Mouse (Mus musculus) neutrophil, adult 5-6 weeks (primary cell): ENCODE data around the gene Gnaz. TPM values are rescaled to one million over a fixed set of nuclear protein-coding genes. Genes with fewer than 3 reads are reported as not detected.
A peak's percentile ranks its signal among the peaks of the same experiment; 100 is the strongest.
"Not testable (repeated sequence)": the region's sequence is repeated elsewhere in the genome, so short reads cannot be mapped to it uniquely, and the experiment has no call there.

Experiments used
- ATAC-seq: fragments of 151-379, 151-347 bp; 2 replicates; pipeline ENCODE4 v1.8.0; 2017; ENCODE audit warnings: mild to moderate bottlenecking, moderate TSS enrichment; ENCODE audit not compliant: insufficient number of reproducible peaks, poor library complexity, low FRiP score, severe bottlenecking; ENCODE audit errors: extremely low read depth
- total RNA-seq: library from RNA; stranded (forward); fragments of 200-1000 nt; gene quantifications from 2 replicates; pipeline ENCODE4 v1.2.3, GENCODE M21; 2017

The Gnaz gene
- total RNA-seq, 1 experiment from 2014 or later, result 1.4 TPM

GRCm38 (mm10) chr10:75015465-75015864 is 48.5 kb downstream of the Gnaz start:
- ATAC-seq, result no peak

- no peak for ATAC-seq
Measured at GRCm38 (mm10) chr10:75016481-75016880, 49.5 kb downstream of the Gnaz start.

- no peak for ATAC-seq
Measured at GRCm38 (mm10) chr10:75020271-75020670, 53.3 kb downstream of the Gnaz start.

- no peak for ATAC-seq
Measured at GRCm38 (mm10) chr10:75021138-75021537, 54.2 kb downstream of the Gnaz start.

GRCm38 (mm10) chr10:75026491-75026890 is 59.5 kb downstream of the Gnaz start:
- ATAC-seq, result no peak

- ATAC-seq, result no peak
Measured at GRCm38 (mm10) chr10:75028743-75029142, 61.8 kb downstream of the Gnaz start.

GRCm38 (mm10) chr10:75029677-75030076 is 62.7 kb downstream of the Gnaz start:
- ATAC-seq, result no peak

- no peak for ATAC-seq
Measured at GRCm38 (mm10) chr10:75030234-75030633, 63.3 kb downstream of the Gnaz start.

GRCm38 (mm10) chr10:75031345-75032114 is 64.6 kb downstream of the Gnaz start:
- no peak for ATAC-seq

- no peak for ATAC-seq
Measured at GRCm38 (mm10) chr10:75032395-75032794, 65.4 kb downstream of the Gnaz start, which contains the start of gene Rsph14. Gene Rsph14 (minus strand): TSS chr10:75032586.

- ATAC-seq, result peak; percentile 88
Measured at GRCm38 (mm10) chr10:75036883-75037379, 70.0 kb downstream of the Gnaz start, which contains the start of gene Rab36. Gene Rab36 (plus strand): TSS chr10:75037058.

GRCm38 (mm10) chr10:75042060-75042459 is 75.1 kb downstream of the Gnaz start:
- ATAC-seq, result not testable (repeated sequence)

GRCm38 (mm10) chr10:75044459-75044858 is 77.5 kb downstream of the Gnaz start:
- no peak for ATAC-seq

- ATAC-seq, result no peak
Measured at GRCm38 (mm10) chr10:75045831-75046230, 78.9 kb downstream of the Gnaz start.

- ATAC-seq, result no peak
Measured at GRCm38 (mm10) chr10:75048711-75049110, 81.7 kb downstream of the Gnaz start.

GRCm38 (mm10) chr10:75051364-75052074 is 84.5 kb downstream of the Gnaz start:
- ATAC-seq, result no peak

GRCm38 (mm10) chr10:75052902-75053301 is 85.9 kb downstream of the Gnaz start:
- ATAC-seq, result no peak

- ATAC-seq, result no peak
Measured at GRCm38 (mm10) chr10:75053655-75054054, 86.7 kb downstream of the Gnaz start.

- ATAC-seq, result no peak
Measured at GRCm38 (mm10) chr10:75054125-75054524, 87.1 kb downstream of the Gnaz start.

- peak; percentile 47; the same call in 1 of the 2 replicates for ATAC-seq
Measured at GRCm38 (mm10) chr10:75055672-75056071, 88.7 kb downstream of the Gnaz start.
